Mouse (Mus musculus) CH12.LX (cell line): ENCODE measurements around the gene Ntm. TPM values are rescaled to one million over a fixed set of nuclear protein-coding genes. Genes with fewer than 3 reads are reported as not detected.

Experiments used
- DNase-seq: peaks from one replicate; pipeline ENCODE4 v3.0.0-alpha.2; 2013; ENCODE audit errors: extremely low read depth
- H3K27ac ChIP-seq: 2 replicates; pipeline ENCODE4 v1.5.1; 2012; ENCODE audit warnings: low read depth, mild to moderate bottlenecking, control low read depth, moderate library complexity; ENCODE audit not compliant: insufficient read depth
- H3K27me3 ChIP-seq: replicated peaks from 2 replicates; pipeline ENCODE3; 2012; ENCODE audit warnings: inconsistent platforms
- H3K36me3 ChIP-seq, 2 experiments: replicated peaks in 1 of 2; 2 replicates each; pipeline versions ENCODE3 to v1.6.1; 2012; ENCODE audit warnings: inconsistent platforms in 1 of 2, low read length in 1 of 2, mild to moderate bottlenecking in 1 of 2, mixed read lengths in 1 of 2, moderate library complexity in 1 of 2; ENCODE audit not compliant: control insufficient read depth in 1 of 2, insufficient read depth in 1 of 2
- H3K4me1 ChIP-seq, 2 experiments: 2 replicates each; pipeline ENCODE4 v1.6.1; 2012; ENCODE audit warnings: inconsistent platforms in 1 of 2, moderate library complexity in 1 of 2; ENCODE audit not compliant: insufficient read depth in 2 of 2, control insufficient read depth in 1 of 2
- H3K4me2 ChIP-seq: 2 replicates; pipeline ENCODE4 v1.6.1; 2012; ENCODE audit warnings: low read depth, mild to moderate bottlenecking, control low read depth; ENCODE audit not compliant: poor library complexity, insufficient read depth, severe bottlenecking
- H3K4me3 ChIP-seq, 3 experiments: fragments of 150-350 bp in 1 of 3; sonication (generic) in 1 of 3; replicated peaks in 1 of 3; 2 replicates each; pipeline versions ENCODE3 to v1.5.1; 2011 to 2012; ENCODE audit warnings: low read depth in 2 of 3, low read length in 2 of 3, mild to moderate bottlenecking in 2 of 3, moderate library complexity in 2 of 3, control low read depth in 1 of 3, improper control_type of control experiment in 1 of 3, inconsistent platforms in 1 of 3, mixed read lengths in 1 of 3; ENCODE audit not compliant: poor library complexity in 1 of 3
- H3K79me2 ChIP-seq: replicated peaks from 2 replicates; pipeline ENCODE4 v1.6.1; 2012; ENCODE audit warnings: mild to moderate bottlenecking, moderate library complexity; ENCODE audit not compliant: control insufficient read depth, poor library complexity, insufficient read depth, severe bottlenecking; ENCODE audit errors: extremely low read depth
- H3K9ac ChIP-seq: 2 replicates; pipeline ENCODE4 v1.6.1; 2012; ENCODE audit warnings: low read depth, mild to moderate bottlenecking, control low read depth, moderate library complexity; ENCODE audit not compliant: insufficient read depth
- H3K9me3 ChIP-seq: replicated peaks from 2 replicates; pipeline ENCODE3; 2012; ENCODE audit warnings: low read length, inconsistent platforms, mixed read lengths
- BHLHE40 ChIP-seq: IDR thresholded peaks from 2 replicates; pipeline ENCODE4 v1.6.1; 2011; ENCODE audit warnings: mild to moderate bottlenecking, low read depth, low read length, improper control_type of control experiment
- E2F4 ChIP-seq: IDR thresholded peaks from 2 replicates; pipeline ENCODE4 v1.6.1; 2011; ENCODE audit warnings: low read depth, low read length, improper control_type of control experiment; ENCODE audit not compliant: insufficient replicate concordance
- EP300 ChIP-seq: IDR thresholded peaks from 2 replicates; pipeline ENCODE4 v1.6.1; 2011; ENCODE audit warnings: low read length, improper control_type of control experiment
- GABPA ChIP-seq: IDR thresholded peaks from 2 replicates; pipeline ENCODE4 v1.6.1; 2012; ENCODE audit warnings: low read depth, low read length, improper control_type of control experiment, inconsistent platforms; ENCODE audit not compliant: insufficient replicate concordance
- HCFC1 ChIP-seq: IDR thresholded peaks from 2 replicates; pipeline ENCODE4 v1.6.1; 2012; ENCODE audit warnings: low read depth, mild to moderate bottlenecking, inconsistent platforms, low read length, improper control_type of control experiment
- KAT2A ChIP-seq: IDR thresholded peaks from 2 replicates; pipeline ENCODE4 v1.6.1; 2012; ENCODE audit warnings: low read length, improper control_type of control experiment, inconsistent platforms; ENCODE audit not compliant: insufficient replicate concordance
- MAFK ChIP-seq: IDR thresholded peaks from 2 replicates; pipeline ENCODE4 v1.6.1; 2011; ENCODE audit warnings: low read length, improper control_type of control experiment; ENCODE audit not compliant: insufficient replicate concordance
- MAZ ChIP-seq: IDR thresholded peaks from 2 replicates; pipeline ENCODE4 v1.6.1; 2012; ENCODE audit warnings: low read depth, mild to moderate bottlenecking, inconsistent platforms, low read length, improper control_type of control experiment, moderate library complexity
- MXI1 ChIP-seq: IDR thresholded peaks from 2 replicates; pipeline ENCODE4 v1.6.1; 2011; ENCODE audit warnings: mild to moderate bottlenecking, low read depth, low read length, improper control_type of control experiment
- MYC ChIP-seq: IDR thresholded peaks from 2 replicates; pipeline ENCODE4 v1.6.1; 2011; ENCODE audit warnings: low read depth, mild to moderate bottlenecking, improper control_type of control experiment, low read length
- NELFE ChIP-seq: IDR thresholded peaks from 2 replicates; pipeline ENCODE4 v1.6.1; 2011; ENCODE audit warnings: low read depth, low read length, improper control_type of control experiment
- RCOR1 ChIP-seq: conservative IDR thresholded peaks from 2 replicates; pipeline ENCODE4 v1.6.1; 2012; ENCODE audit warnings: low read depth, mild to moderate bottlenecking, inconsistent platforms, low read length, improper control_type of control experiment
- SIN3A ChIP-seq: IDR thresholded peaks from 2 replicates; pipeline ENCODE4 v1.6.1; 2012; ENCODE audit warnings: low read length, improper control_type of control experiment, inconsistent platforms
- SMC3 ChIP-seq: IDR thresholded peaks from 2 replicates; pipeline ENCODE4 v1.6.1; 2011; ENCODE audit warnings: low read depth, low read length, improper control_type of control experiment
- TCF12 ChIP-seq: IDR thresholded peaks from 2 replicates; pipeline ENCODE4 v1.6.1; 2014; ENCODE audit warnings: low read depth, mild to moderate bottlenecking, inconsistent platforms, low read length, improper control_type of control experiment
- UBTF ChIP-seq: IDR thresholded peaks from 2 replicates; pipeline ENCODE4 v1.6.1; 2012; ENCODE audit warnings: low read depth, mild to moderate bottlenecking, inconsistent platforms, low read length, improper control_type of control experiment, moderate library complexity
- USF1 ChIP-seq: IDR thresholded peaks from 2 replicates; pipeline ENCODE4 v1.6.1; 2014; ENCODE audit warnings: low read depth, mild to moderate bottlenecking, inconsistent platforms, low read length, improper control_type of control experiment
- ZC3H11A ChIP-seq: IDR thresholded peaks from 2 replicates; pipeline ENCODE4 v1.6.1; 2012; ENCODE audit warnings: low read depth, mild to moderate bottlenecking, inconsistent platforms, low read length, improper control_type of control experiment
- ZMIZ1 ChIP-seq: IDR thresholded peaks from 2 replicates; pipeline ENCODE4 v1.6.1; 2012; ENCODE audit warnings: low read depth, mild to moderate bottlenecking, inconsistent platforms, low read length, improper control_type of control experiment
- dilution Hi-C: fragments of 300-500 bp; cut with MboI; formaldehyde crosslinking; loops from 2 replicates; pipeline ENCODE4 v1.14.3; 2020; ENCODE audit warnings: low sequenced_read_pairs; ENCODE audit not compliant: extremely low pct_unique_long_range_greater_than_20kb, extremely low pct_ligation_motif_present
- in situ Hi-C: fragments of 300-500 bp; cut with MboI; formaldehyde crosslinking; loops from 3 replicates; pipeline ENCODE4 v1.14.3; 2019; ENCODE audit warnings: low sequenced_read_pairs, low pct_ligation_motif_present, low pct_unique_long_range_greater_than_20kb, mixed read lengths
- polyA plus RNA-seq: library from polyadenylated mRNA; unstranded; fragments of >175 nt; gene quantifications from 2 replicates; pipeline ENCODE4 v1.2.1, GENCODE M21; 2012; ENCODE audit warnings: low read depth; ENCODE audit not compliant: insufficient read length
- total RNA-seq, 2 experiments: library from RNA; depleted of rRNA; stranded (reverse); fragments of 300-350 nt in 1 of 2; fragments of >200 nt in 1 of 2; gene quantifications; 2 replicates each; pipeline ENCODE4 v1.2.3; 2012 to 2014

The Ntm gene
- total and polyA plus RNA-seq, 3 experiments = not detected

GRCm38 (mm10) chr9:29262836-29263235 is 700.1 kb downstream of the Ntm start:
- no peaks in the 10 kb centered on the region for H3K79me2 ChIP-seq
- no peaks in the 10 kb centered on the region for H3K27me3 ChIP-seq
- H3K27ac ChIP-seq = no peak overlapping the region
- H3K4me1 ChIP-seq = no peaks in the 10 kb centered on the region
- H3K36me3 ChIP-seq = no peaks in the 10 kb centered on the region
- H3K4me3 ChIP-seq = no peak overlapping the region
- H3K4me2 ChIP-seq = no peak overlapping the region
- TF ChIP-seq TCF12 = no peak
- no peak for TF ChIP-seq MAZ
- no peak for TF ChIP-seq RCOR1
- TF ChIP-seq MYC = no peak
- TF ChIP-seq BHLHE40 = no peak
- no peak for TF ChIP-seq NELFE
- TF ChIP-seq MXI1 = no peak
- no peak for TF ChIP-seq GABPA
- TF ChIP-seq SIN3A = no peak
- TF ChIP-seq ZC3H11A = no peak
- TF ChIP-seq HCFC1 = no peak
- no peak for TF ChIP-seq SMC3
- TF ChIP-seq UBTF = no peak
- TF ChIP-seq E2F4 = no peak
- no peak for TF ChIP-seq KAT2A
- TF ChIP-seq ZMIZ1 = no peak
- TF ChIP-seq USF1 = no peak
- no peak for TF ChIP-seq MAFK
- H3K9me3 ChIP-seq = peaks cover 75% of the 10 kb centered on the region
- no peak overlapping the region for H3K9ac ChIP-seq
- in situ Hi-C loops = no loop called here
- dilution Hi-C loops = no loop called here
- DNase-seq = no peak

- TF ChIP-seq EP300 = no peak
- TF ChIP-seq RCOR1 = no peak
- in situ Hi-C loops = no loop called here
Measured at GRCm38 (mm10) chr9:29252866-29253265, 710.1 kb downstream of the Ntm start.

More at GRCm38 (mm10) chr9:29252866-29253265, 710.1 kb downstream of the Ntm start:
- no peak overlapping the region for H3K9ac ChIP-seq
- no peak for DNase-seq
- H3K4me1 ChIP-seq = no peaks in the 10 kb centered on the region
- H3K4me2 ChIP-seq = no peak overlapping the region
- no peak overlapping the region for H3K4me3 ChIP-seq
- H3K36me3 ChIP-seq = no peaks in the 10 kb centered on the region
- dilution Hi-C loops = no loop called here
- peaks cover 67% of the 10 kb centered on the region for H3K9me3 ChIP-seq
- no peaks in the 10 kb centered on the region for H3K79me2 ChIP-seq
- H3K27ac ChIP-seq = no peak overlapping the region
- no peaks in the 10 kb centered on the region for H3K27me3 ChIP-seq
